Mouse (Mus musculus): ENCODE measurements at regions not wholly inside any gene's neighbourhood (a gene's known extent, or its start where the extent isn't known, plus 50 kb on each side); places are given as distances from the start of the nearest gene placed in this dataset.

DNA sequence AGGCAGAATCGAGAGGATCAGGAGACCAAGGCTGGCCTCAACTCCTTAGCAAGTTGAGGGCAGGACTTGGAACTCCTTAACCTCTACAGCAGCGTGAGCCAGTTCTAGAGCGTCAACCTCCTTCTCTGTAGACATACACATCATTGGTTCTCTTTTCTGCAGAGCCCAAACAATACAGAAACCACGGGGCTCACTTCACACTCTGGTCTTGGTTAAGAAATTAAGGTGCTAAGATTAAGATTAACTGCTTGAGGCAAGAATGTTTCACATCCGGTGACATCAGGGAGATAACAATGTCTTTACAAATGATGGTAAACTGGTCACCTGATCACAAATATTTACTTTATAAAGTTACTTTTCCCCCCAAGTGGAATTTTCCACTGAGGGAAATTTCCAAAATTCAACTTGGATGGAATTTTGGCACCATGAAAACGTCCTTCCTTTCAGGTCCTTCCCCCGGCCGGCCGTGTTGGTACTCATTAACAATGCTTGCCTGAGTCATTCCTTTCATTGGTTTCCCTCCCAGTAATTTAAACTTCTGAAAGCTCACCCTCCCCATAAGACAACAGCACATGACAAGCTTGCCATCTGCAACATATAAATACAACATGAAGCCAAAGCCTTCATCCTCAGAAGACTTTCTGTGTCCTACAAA lies 77.3 kb upstream of the Kdm7a start:
- WGBS: 89% methylated on average over 9 of the region's 9 CpGs

DNA sequence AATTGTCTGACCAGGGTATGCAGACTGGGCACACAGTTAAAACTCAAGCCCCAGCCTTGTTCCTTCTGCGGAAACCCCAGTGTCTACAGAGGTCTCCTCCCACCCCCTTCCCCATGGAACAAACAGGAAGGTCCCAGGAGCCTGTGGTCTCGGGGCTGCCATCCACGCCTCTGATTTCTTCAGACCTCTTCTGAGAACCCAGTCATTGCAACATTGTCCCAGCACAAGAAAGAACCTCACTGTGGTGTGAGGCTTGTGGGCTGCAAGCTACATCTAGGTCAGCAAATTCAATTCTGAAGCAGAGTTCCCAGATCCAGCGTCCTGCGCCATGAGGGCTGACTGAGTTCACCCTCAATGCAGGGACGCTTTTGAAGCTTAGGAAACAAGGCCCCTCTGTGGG lies 71.7 kb upstream of the Kdm7a start:
- Histone ChIP-seq H3K27ac (no peak overlapping the region), H3K27me3 (no peaks in the 10 kb centered on the region), H3K4me2 (replicated peaks) (no peak overlapping the region), H3K4me1 (no peaks in the 10 kb centered on the region), H3K4me3 (no peak overlapping the region), H3K36me3 (no peaks in the 10 kb centered on the region; the same call in 1 of the 2 replicates), H3K9ac (no peak overlapping the region), H3K9me3 (replicated peaks) (0 out of 2 replicates have a peak, but pooled peaks cover 3% of the 10 kb centered on the region)
- ATAC-seq (ENCODE audit: low FRiP score): no peak
- WGBS: 92% methylated on average over 6 of the region's 6 CpGs

More for the DNA sequence above, 77.3 kb upstream of the Kdm7a start:
- Histone ChIP-seq H3K4me1 (peaks cover 9% of the 10 kb centered on the region), H3K4me3 (no peak overlapping the region), H3K9ac (no peak overlapping the region), H3K9me3 (replicated peaks) (no peaks in the 10 kb centered on the region), H3K27ac (no peak overlapping the region), H3K36me3 (no peaks in the 10 kb centered on the region), H3K27me3 (no peaks in the 10 kb centered on the region), H3K4me2 (replicated peaks) (no peak overlapping the region)
- no peak for ATAC-seq (ENCODE audit: low FRiP score)

DNA sequence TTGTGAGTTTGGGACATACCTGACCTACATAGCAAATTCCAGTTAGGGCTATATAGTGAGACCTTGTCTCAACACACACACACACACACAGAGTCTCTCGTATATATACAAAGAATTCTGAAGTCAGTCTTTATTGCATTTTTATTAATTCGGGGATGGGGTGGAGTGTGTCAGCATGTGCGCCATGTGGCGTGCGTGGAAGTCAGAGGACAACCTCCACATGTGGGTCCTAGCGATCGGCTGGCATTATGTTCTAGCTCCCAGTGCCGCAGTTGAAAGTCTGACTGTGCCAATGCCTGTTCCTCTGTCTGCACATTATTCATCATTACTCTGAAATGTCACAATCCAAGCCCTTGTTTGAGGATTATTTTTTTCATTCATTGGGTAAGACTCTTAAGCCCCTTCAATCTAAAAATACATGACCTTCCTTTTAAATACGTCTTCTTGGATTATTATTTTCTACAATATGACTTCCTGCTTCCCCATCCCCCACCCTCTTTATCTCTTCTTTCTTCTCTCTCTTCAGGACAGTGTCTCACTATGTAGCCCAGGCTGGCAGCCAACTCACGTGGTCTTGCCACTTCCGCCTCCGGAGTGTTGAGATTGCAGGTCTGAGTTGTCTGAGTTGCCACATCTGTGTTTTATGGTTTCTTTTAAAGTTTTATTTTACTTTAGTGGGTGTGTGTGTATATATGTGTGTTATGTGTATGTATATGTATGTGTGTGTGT lies 68.3 kb upstream of the Kdm7a start:
- Histone ChIP-seq H3K27ac (no peak overlapping the region), H3K4me3 (no peak overlapping the region), H3K4me2 (replicated peaks) (no peak overlapping the region), H3K9me3 (replicated peaks) (0 out of 2 replicates have a peak, but pooled peaks cover 3% of the 10 kb centered on the region), H3K36me3 (no peaks in the 10 kb centered on the region; the same call in 1 of the 2 replicates), H3K4me1 (no peaks in the 10 kb centered on the region), H3K27me3 (no peaks in the 10 kb centered on the region), H3K9ac (no peak overlapping the region)
- 90% methylated on average over 12 of the region's 12 CpGs for WGBS
- no peak for ATAC-seq (ENCODE audit: low FRiP score)

DNA sequence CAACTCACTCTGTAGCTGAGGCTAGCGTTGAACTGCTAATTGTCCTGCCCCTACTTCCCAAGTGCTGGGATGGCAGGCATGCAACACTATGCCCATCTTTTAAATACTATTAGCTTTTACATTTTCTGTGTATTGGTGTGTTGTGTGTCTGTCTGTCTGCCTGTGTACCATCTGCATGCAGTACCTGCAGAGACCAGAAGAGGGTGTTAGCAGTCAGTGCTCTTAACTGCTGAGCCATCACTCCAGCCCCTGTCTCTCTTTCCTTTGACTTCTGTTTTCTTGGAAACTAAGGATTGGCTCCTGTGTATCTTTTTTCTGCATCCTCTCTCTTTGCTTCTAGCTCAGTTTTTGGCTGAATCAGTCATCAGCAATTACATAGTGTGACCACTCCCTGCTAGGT lies 66.8 kb upstream of the Kdm7a start:
- H3K27me3 ChIP-seq: no peaks in the 10 kb centered on the region
- H3K9me3 ChIP-seq (replicated peaks): 0 out of 2 replicates have a peak, but pooled peaks cover 3% of the 10 kb centered on the region
- no peak overlapping the region for H3K4me3 ChIP-seq
- no peaks in the 10 kb centered on the region; the same call in 1 of the 2 replicates for H3K36me3 ChIP-seq
- no peak for ATAC-seq (ENCODE audit: low FRiP score)
- no peaks in the 10 kb centered on the region for H3K4me1 ChIP-seq
- no peak overlapping the region for H3K27ac ChIP-seq
- whole genome bisulfite sequencing: 97% methylated on average over 1 of the region's 1 CpGs
- no peak overlapping the region for H3K4me2 ChIP-seq (replicated peaks)
- no peak overlapping the region for H3K9ac ChIP-seq

DNA sequence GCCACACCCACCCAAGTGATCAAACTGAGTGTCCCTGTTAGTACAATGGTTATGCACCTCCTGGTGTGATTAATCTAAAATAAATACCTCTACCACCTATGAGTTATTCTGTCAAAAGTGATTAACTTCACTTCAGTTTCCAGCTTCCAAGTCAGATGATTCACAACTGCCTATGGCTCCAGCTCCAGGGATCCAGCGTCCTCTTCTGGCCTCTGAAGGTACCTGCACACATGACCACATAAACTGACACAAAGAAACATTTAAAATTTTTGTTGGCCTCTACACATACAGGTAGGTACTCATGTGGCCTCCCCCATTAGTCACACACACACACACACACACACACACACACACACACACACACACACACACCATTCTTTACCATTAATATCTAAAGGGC lies 63.9 kb upstream of the Kdm7a start:
- no peaks in the 10 kb centered on the region; the same call in 1 of the 2 replicates for H3K36me3 ChIP-seq
- 78% methylated on average over 1 of the region's 1 CpGs for WGBS
- no peak overlapping the region for H3K4me3 ChIP-seq
- no peaks in the 10 kb centered on the region for H3K27me3 ChIP-seq
- ATAC-seq (ENCODE audit: low FRiP score): no peak
- no peak overlapping the region for H3K27ac ChIP-seq
- no peak overlapping the region for H3K4me2 ChIP-seq (replicated peaks)
- no peaks in the 10 kb centered on the region for H3K4me1 ChIP-seq
- 0 out of 2 replicates have a peak, but pooled peaks cover 3% of the 10 kb centered on the region for H3K9me3 ChIP-seq (replicated peaks)
- no peak overlapping the region for H3K9ac ChIP-seq

DNA sequence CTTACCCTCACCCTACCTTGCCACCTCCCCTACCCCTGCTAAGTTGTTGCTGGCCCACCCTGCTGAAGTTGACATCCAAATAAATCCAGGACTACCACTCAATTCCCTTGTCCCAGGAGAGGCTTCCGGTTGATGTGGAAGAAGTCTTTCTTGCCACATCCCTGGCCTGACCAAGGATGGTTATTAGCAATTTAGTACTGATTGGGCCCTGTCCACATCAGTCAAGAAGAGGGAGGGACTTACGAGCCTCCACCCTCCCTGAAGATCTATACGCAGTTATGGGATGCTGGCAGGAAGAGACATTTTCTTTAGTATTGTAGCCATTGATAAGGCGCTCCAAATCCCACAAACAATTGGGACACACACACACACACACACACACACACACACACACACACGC lies 63.1 kb upstream of the Kdm7a start:
- no peaks in the 10 kb centered on the region; the same call in 1 of the 2 replicates for H3K36me3 ChIP-seq
- no peak overlapping the region for H3K4me2 ChIP-seq (replicated peaks)
- ATAC-seq (ENCODE audit: low FRiP score): no peak
- H3K9me3 ChIP-seq (replicated peaks): 0 out of 2 replicates have a peak, but pooled peaks cover 3% of the 10 kb centered on the region
- 0 out of 2 replicates have a peak, but pooled peaks cover 3% of the 10 kb centered on the region for H3K4me1 ChIP-seq
- H3K27me3 ChIP-seq: no peaks in the 10 kb centered on the region
- H3K4me3 ChIP-seq: no peak overlapping the region
- no peak overlapping the region for H3K9ac ChIP-seq
- H3K27ac ChIP-seq: no peak overlapping the region
- 59% methylated on average over 5 of the region's 5 CpGs for WGBS

DNA sequence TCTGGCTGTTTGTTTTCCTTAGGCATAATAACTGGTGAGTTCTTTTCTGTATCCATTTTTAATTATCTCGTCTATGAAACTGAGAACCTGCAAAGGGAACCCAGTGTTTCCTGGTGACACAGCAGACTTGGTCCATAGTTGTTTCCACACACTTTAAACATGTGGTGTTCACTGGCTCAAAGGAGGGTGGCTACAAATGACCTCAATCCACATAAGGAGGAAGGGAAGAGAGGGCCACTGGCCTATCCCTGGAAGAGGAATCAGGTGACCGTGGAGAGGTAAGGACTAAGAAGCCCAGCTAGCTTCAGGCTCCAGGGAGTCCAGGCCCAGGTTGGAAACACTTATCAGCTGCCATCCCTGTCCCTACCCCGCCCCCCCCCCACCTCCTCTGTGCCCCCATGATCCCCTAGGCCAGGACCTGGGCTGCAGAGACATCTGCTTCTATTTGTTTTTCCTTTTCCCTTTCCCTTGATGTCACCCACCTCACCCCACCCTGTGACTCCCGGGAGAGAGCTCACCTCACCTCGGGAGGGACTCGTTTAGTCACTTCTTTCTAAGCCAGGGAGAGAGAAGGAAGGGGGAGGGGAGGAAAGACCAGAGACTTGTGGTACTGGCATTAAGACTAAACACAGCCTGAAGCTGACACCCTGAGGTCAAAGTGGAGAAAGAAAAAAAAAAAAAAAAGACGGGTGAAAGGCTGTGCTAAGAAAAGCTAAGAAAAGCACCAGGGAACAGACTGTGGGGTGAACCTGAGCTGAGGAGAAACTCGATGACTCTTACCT lies 62.2 kb upstream of the Kdm7a start:
- WGBS: 24% methylated on average over 7 of the region's 8 CpGs
- Histone ChIP-seq H3K4me3 (no peak overlapping the region), H3K36me3 (no peaks in the 10 kb centered on the region; the same call in 1 of the 2 replicates), H3K9me3 (replicated peaks) (0 out of 2 replicates have a peak, but pooled peaks cover 3% of the 10 kb centered on the region), H3K4me2 (replicated peaks) (no peak overlapping the region), H3K27me3 (no peaks in the 10 kb centered on the region), H3K9ac (no peak overlapping the region), H3K4me1 (0 out of 2 replicates have a peak, but pooled peaks cover 5% of the 10 kb centered on the region), H3K27ac (no peak overlapping the region)
- ATAC-seq (ENCODE audit: low FRiP score): no peak

DNA sequence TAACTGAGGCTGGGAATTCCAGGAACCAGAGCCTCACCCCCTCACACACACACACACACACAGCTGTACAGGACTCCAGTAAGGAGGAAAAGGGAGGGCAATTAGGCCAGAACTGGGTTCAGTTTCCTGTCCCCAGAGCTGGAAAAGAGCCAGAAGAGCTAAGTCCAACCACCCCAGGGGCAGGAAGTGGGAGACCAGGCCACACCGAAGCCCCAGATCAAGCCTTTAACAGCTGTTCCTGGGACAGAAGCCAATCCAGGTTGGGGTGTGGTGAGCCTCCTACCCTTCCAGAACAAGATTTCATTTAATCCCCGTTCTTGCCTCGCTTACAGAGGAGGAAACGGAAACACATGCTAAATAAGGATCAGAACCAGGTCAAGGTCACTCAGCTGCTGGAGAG lies 58.1 kb upstream of the Kdm7a start:
- no peak overlapping the region for H3K27ac ChIP-seq
- H3K36me3 ChIP-seq: no peaks in the 10 kb centered on the region
- H3K27me3 ChIP-seq: no peaks in the 10 kb centered on the region
- whole genome bisulfite sequencing: 75% methylated on average over 4 of the region's 4 CpGs
- no peak overlapping the region for H3K9ac ChIP-seq
- peaks cover 7% of the 10 kb centered on the region; the same call in 1 of the 2 replicates for H3K4me1 ChIP-seq
- ATAC-seq (ENCODE audit: low FRiP score): no peak
- no peaks in the 10 kb centered on the region for H3K9me3 ChIP-seq (replicated peaks)
- no peak overlapping the region for H3K4me3 ChIP-seq
- H3K4me2 ChIP-seq (replicated peaks): no peak overlapping the region

DNA sequence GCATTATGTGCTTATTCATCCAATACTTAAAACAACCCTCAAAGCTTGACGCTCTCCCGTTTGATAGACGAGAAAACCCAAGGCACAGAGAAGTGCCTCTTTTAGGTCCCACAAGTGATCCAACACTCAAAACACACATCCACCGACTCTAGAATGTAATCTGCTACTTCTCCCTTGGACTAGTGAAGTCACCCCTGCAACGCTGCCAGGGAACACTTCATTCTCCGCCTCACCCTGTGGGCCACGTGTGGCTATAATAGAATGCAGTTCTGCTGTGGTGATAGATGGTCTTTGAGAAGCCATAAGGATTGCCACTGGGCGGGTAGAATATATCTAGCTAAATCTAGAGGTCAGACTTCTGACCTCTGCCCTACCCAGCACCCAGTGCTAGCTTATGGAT lies 57.0 kb upstream of the Kdm7a start:
- Histone ChIP-seq H3K4me2 (replicated peaks) (no peak overlapping the region), H3K9ac (no peak overlapping the region), H3K4me3 (no peak overlapping the region), H3K27ac (no peak overlapping the region), H3K36me3 (no peaks in the 10 kb centered on the region), H3K9me3 (replicated peaks) (no peaks in the 10 kb centered on the region), H3K4me1 (peaks cover 7% of the 10 kb centered on the region; the same call in 1 of the 2 replicates), H3K27me3 (0 out of 2 replicates have a peak, but pooled peaks cover 6% of the 10 kb centered on the region)
- 72% methylated on average over 8 of the region's 8 CpGs for WGBS
- no peak for ATAC-seq (ENCODE audit: low FRiP score)

DNA sequence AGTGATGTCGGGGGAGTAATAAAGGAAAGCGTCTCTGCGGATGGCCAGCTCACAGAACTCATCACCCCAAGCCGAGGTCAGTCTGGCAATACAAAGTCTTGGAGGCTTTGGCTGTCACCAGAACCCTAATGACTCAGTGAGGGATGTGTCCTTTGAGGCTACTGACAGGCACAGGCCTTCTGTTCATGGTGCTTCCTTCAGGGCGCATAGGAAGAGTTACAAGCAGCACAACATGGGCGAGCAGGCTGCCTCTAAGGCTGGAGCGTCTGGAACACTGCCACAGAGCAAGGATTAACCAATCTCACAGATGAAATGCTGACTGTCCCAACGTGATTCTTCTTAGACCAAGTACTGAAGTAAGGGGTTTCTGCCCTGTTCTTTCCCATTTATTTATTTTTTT lies 55.4 kb upstream of the Kdm7a start:
- ATAC-seq (ENCODE audit: low FRiP score): no peak
- WGBS: 74% methylated on average over 8 of the region's 8 CpGs
- Histone ChIP-seq H3K9ac (no peak overlapping the region), H3K4me2 (replicated peaks) (no peak overlapping the region), H3K36me3 (no peaks in the 10 kb centered on the region), H3K4me1 (peaks cover 16% of the 10 kb centered on the region), H3K27me3 (0 out of 2 replicates have a peak, but pooled peaks cover 6% of the 10 kb centered on the region), H3K9me3 (replicated peaks) (no peaks in the 10 kb centered on the region), H3K27ac (no peak overlapping the region), H3K4me3 (no peak overlapping the region)

DNA sequence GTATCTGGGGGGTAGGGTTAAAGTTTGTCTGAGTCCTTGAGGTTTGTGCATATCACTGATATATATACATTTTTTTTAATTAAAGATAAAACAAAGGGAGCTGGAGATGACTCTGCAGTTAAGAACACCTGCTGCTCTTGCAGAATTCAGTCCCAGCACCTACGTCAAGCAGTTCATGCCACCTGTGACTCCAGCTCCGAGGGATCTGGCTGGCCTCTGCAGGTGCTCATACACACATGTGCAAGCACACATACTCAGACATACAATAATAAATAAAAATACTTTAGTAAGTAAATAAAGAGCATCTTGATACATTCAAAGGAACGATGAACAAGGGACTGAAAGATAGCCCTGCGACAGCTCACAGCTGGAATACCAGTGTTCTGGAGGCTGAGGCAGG lies 53.9 kb upstream of the Kdm7a start:
- Histone ChIP-seq H3K36me3 (no peaks in the 10 kb centered on the region), H3K27me3 (0 out of 2 replicates have a peak, but pooled peaks cover 9% of the 10 kb centered on the region), H3K9me3 (replicated peaks) (no peaks in the 10 kb centered on the region), H3K27ac (no peak overlapping the region), H3K4me3 (no peak overlapping the region), H3K9ac (no peak overlapping the region), H3K4me2 (replicated peaks) (no peak overlapping the region), H3K4me1 (peaks cover 20% of the 10 kb centered on the region)
- ATAC-seq (ENCODE audit: low FRiP score): no peak
- WGBS: 96% methylated on average over 4 of the region's 4 CpGs

DNA sequence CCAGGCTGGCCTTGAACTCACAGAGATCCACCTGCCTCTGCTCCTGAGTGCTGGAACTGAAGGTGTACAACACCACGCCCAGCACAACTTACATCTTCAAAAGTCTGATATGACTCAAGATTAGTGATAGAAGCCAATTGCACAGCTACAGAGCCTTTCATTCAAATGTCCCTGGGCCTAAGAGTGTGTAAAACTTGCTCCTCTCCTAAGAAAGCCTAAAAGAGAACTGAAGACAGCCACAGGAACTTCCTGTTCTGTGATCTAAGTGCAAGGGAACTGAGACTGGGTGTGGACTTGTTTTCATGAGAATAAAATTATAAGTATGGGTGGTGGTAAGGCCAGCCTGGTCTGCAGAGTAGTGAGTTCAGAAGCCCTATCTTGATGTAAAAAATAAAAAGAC lies 52.5 kb upstream of the Kdm7a start:
- H3K36me3 ChIP-seq: no peaks in the 10 kb centered on the region
- WGBS: 93% methylated on average over 1 of the region's 1 CpGs

More for the DNA sequence above, 52.5 kb upstream of the Kdm7a start:
- no peak overlapping the region for H3K27ac ChIP-seq
- no peak for ATAC-seq (ENCODE audit: low FRiP score)
- no peak overlapping the region for H3K4me3 ChIP-seq
- H3K4me2 ChIP-seq (replicated peaks): no peak overlapping the region
- H3K9me3 ChIP-seq (replicated peaks): no peaks in the 10 kb centered on the region
- peaks cover 15% of the 10 kb centered on the region for H3K4me1 ChIP-seq
- H3K27me3 ChIP-seq: peaks cover 15% of the 10 kb centered on the region; the same call in 1 of the 2 replicates
- no peak overlapping the region for H3K9ac ChIP-seq
